Mouse (Mus musculus): ENCODE data around the gene Colec11. TPM values are rescaled to one million over a fixed set of nuclear protein-coding genes. Genes with fewer than 3 reads are reported as not detected.

Colec11 gene
- polyA plus RNA-seq, 1 experiment from 2014 or later: 1.1 TPM

- Histone ChIP-seq H3K27me3 (ENCODE audit: control insufficient read depth, insufficient read depth, low read length) (no peaks in the 10 kb centered on the region), H3K36me3 (replicated peaks; ENCODE audit: control insufficient read depth, insufficient read depth) (no peaks in the 10 kb centered on the region), H3K4me3 (replicated peaks; ENCODE audit: low read length) (no peak overlapping the region), H3K27ac (no peak overlapping the region), H3K4me1 (replicated peaks; ENCODE audit: control insufficient read depth, insufficient read depth, low read length) (no peaks in the 10 kb centered on the region), H3K9ac (no peak overlapping the region), H3K4me2 (replicated peaks) (no peak overlapping the region), H3K9me3 (ENCODE audit: control insufficient read depth, low read length) (no peaks in the 10 kb centered on the region)
- 70% methylated on average over 7 of the region's 7 CpGs for WGBS
- ATAC-seq (ENCODE audit: low FRiP score) (no peak), DNase-seq (ENCODE audit: low spot score) (no peak)
These were observed 8.8 kb downstream of the Colec11 start for GRCm38 (mm10) chr12:28614401-28614800.

GRCm38 (mm10) chr12:28612391-28612790 is 10.8 kb downstream of the Colec11 start:
- Histone ChIP-seq H3K36me3 (replicated peaks; ENCODE audit: control insufficient read depth, insufficient read depth) (no peaks in the 10 kb centered on the region), H3K4me3 (replicated peaks; ENCODE audit: low read length) (no peak overlapping the region), H3K9ac (no peak overlapping the region), H3K9me3 (ENCODE audit: control insufficient read depth, low read length) (no peaks in the 10 kb centered on the region), H3K4me2 (replicated peaks) (no peak overlapping the region), H3K4me1 (replicated peaks; ENCODE audit: control insufficient read depth, insufficient read depth, low read length) (peaks cover 15% of the 10 kb centered on the region), H3K27me3 (ENCODE audit: control insufficient read depth, insufficient read depth, low read length) (no peaks in the 10 kb centered on the region), H3K27ac (no peak overlapping the region)
- no peak for DNase-seq (ENCODE audit: low spot score)
- WGBS: 62% methylated on average over 6 of the region's 6 CpGs
- ATAC-seq (ENCODE audit: low FRiP score): no peak

GRCm38 (mm10) chr12:28607546-28608305 is 15.5 kb downstream of the Colec11 start:
- peaks cover 18% of the 10 kb centered on the region for H3K4me1 ChIP-seq (replicated peaks; ENCODE audit: control insufficient read depth, insufficient read depth, low read length)
- peak overlapping the region; percentile 49 for H3K9ac ChIP-seq
- H3K9me3 ChIP-seq (ENCODE audit: control insufficient read depth, low read length): no peaks in the 10 kb centered on the region
- no peaks in the 10 kb centered on the region for H3K36me3 ChIP-seq (replicated peaks; ENCODE audit: control insufficient read depth, insufficient read depth)
- peak overlapping the region; percentile 89 for H3K27ac ChIP-seq
- DNase-seq (ENCODE audit: low spot score): peak; percentile 61
- H3K27me3 ChIP-seq (ENCODE audit: control insufficient read depth, insufficient read depth, low read length): no peaks in the 10 kb centered on the region
- ATAC-seq (ENCODE audit: low FRiP score): peak; percentile 87
- 22% methylated on average over 17 of the region's 17 CpGs for WGBS
- H3K4me3 ChIP-seq (replicated peaks; ENCODE audit: low read length): no peak overlapping the region; the same call in 1 of the 2 replicates
- H3K4me2 ChIP-seq (replicated peaks): peak overlapping the region; percentile 44

GRCm38 (mm10) chr12:28603494-28603893 is 19.7 kb downstream of the Colec11 start:
- DNase-seq (ENCODE audit: low spot score): no peak
- no peaks in the 10 kb centered on the region for H3K9me3 ChIP-seq (ENCODE audit: control insufficient read depth, low read length)
- H3K4me3 ChIP-seq (replicated peaks; ENCODE audit: low read length): no peak overlapping the region
- 38% methylated on average over 1 of the region's 1 CpGs for WGBS
- peaks cover 18% of the 10 kb centered on the region for H3K4me1 ChIP-seq (replicated peaks; ENCODE audit: control insufficient read depth, insufficient read depth, low read length)
- H3K9ac ChIP-seq: no peak overlapping the region
- ATAC-seq (ENCODE audit: low FRiP score): no peak
- no peak overlapping the region for H3K4me2 ChIP-seq (replicated peaks)
- H3K27ac ChIP-seq: no peak overlapping the region
- H3K27me3 ChIP-seq (ENCODE audit: control insufficient read depth, insufficient read depth, low read length): no peaks in the 10 kb centered on the region
- no peaks in the 10 kb centered on the region for H3K36me3 ChIP-seq (replicated peaks; ENCODE audit: control insufficient read depth, insufficient read depth)

GRCm38 (mm10) chr12:28602259-28602658 is 20.9 kb downstream of the Colec11 start:
- Histone ChIP-seq H3K36me3 (replicated peaks; ENCODE audit: control insufficient read depth, insufficient read depth) (no peaks in the 10 kb centered on the region), H3K9ac (no peak overlapping the region), H3K4me1 (replicated peaks; ENCODE audit: control insufficient read depth, insufficient read depth, low read length) (peaks cover 10% of the 10 kb centered on the region; the same call in 1 of the 2 replicates), H3K4me3 (replicated peaks; ENCODE audit: low read length) (no peak overlapping the region), H3K9me3 (ENCODE audit: control insufficient read depth, low read length) (no peaks in the 10 kb centered on the region), H3K27ac (0 out of 2 replicates have a peak overlapping the region, but pooled peaks have one; percentile 9), H3K4me2 (replicated peaks) (no peak overlapping the region), H3K27me3 (ENCODE audit: control insufficient read depth, insufficient read depth, low read length) (no peaks in the 10 kb centered on the region)
- DNase-seq (ENCODE audit: low spot score) (peak; percentile 38), ATAC-seq (ENCODE audit: low FRiP score) (peak; percentile 81)
- 27% methylated on average over 4 of the region's 4 CpGs for WGBS

GRCm38 (mm10) chr12:28598526-28598991 is 24.6 kb downstream of the Colec11 start:
- Histone ChIP-seq H3K27me3 (ENCODE audit: control insufficient read depth, insufficient read depth, low read length) (no peaks in the 10 kb centered on the region), H3K4me3 (replicated peaks; ENCODE audit: low read length) (no peak overlapping the region), H3K4me2 (replicated peaks) (no peak overlapping the region), H3K9ac (no peak overlapping the region; the same call in 1 of the 2 replicates), H3K27ac (no peak overlapping the region), H3K36me3 (replicated peaks; ENCODE audit: control insufficient read depth, insufficient read depth) (no peaks in the 10 kb centered on the region), H3K9me3 (ENCODE audit: control insufficient read depth, low read length) (no peaks in the 10 kb centered on the region), H3K4me1 (replicated peaks; ENCODE audit: control insufficient read depth, insufficient read depth, low read length) (0 out of 2 replicates have a peak, but pooled peaks cover 9% of the 10 kb centered on the region)
- 75% methylated on average over 2 of the region's 2 CpGs for WGBS
- no peak for ATAC-seq (ENCODE audit: low FRiP score)
- DNase-seq (ENCODE audit: low spot score): no peak

GRCm38 (mm10) chr12:28598110-28598509 is 25.1 kb downstream of the Colec11 start:
- Histone ChIP-seq H3K4me2 (replicated peaks) (no peak overlapping the region), H3K36me3 (replicated peaks; ENCODE audit: control insufficient read depth, insufficient read depth) (no peaks in the 10 kb centered on the region), H3K27ac (no peak overlapping the region), H3K4me1 (replicated peaks; ENCODE audit: control insufficient read depth, insufficient read depth, low read length) (0 out of 2 replicates have a peak, but pooled peaks cover 9% of the 10 kb centered on the region), H3K4me3 (replicated peaks; ENCODE audit: low read length) (no peak overlapping the region), H3K9ac (no peak overlapping the region), H3K9me3 (ENCODE audit: control insufficient read depth, low read length) (no peaks in the 10 kb centered on the region), H3K27me3 (ENCODE audit: control insufficient read depth, insufficient read depth, low read length) (no peaks in the 10 kb centered on the region)
- WGBS: 75% methylated on average over 3 of the region's 3 CpGs
- no peak for DNase-seq (ENCODE audit: low spot score)
- no peak for ATAC-seq (ENCODE audit: low FRiP score)

- WGBS: 75% methylated on average over 9 of the region's 9 CpGs
- Histone ChIP-seq H3K27me3 (ENCODE audit: control insufficient read depth, insufficient read depth, low read length) (no peaks in the 10 kb centered on the region), H3K9ac (no peak overlapping the region), H3K9me3 (ENCODE audit: control insufficient read depth, low read length) (no peaks in the 10 kb centered on the region), H3K4me2 (replicated peaks) (no peak overlapping the region), H3K4me3 (replicated peaks; ENCODE audit: low read length) (no peak overlapping the region), H3K27ac (no peak overlapping the region), H3K36me3 (replicated peaks; ENCODE audit: control insufficient read depth, insufficient read depth) (no peaks in the 10 kb centered on the region), H3K4me1 (replicated peaks; ENCODE audit: control insufficient read depth, insufficient read depth, low read length) (0 out of 2 replicates have a peak, but pooled peaks cover 9% of the 10 kb centered on the region)
- DNase-seq (ENCODE audit: low spot score): no peak
- ATAC-seq (ENCODE audit: low FRiP score): no peak
These were observed 25.5 kb downstream of the Colec11 start for GRCm38 (mm10) chr12:28597699-28598098.

GRCm38 (mm10) chr12:28596851-28597250 is 26.3 kb downstream of the Colec11 start:
- DNase-seq (ENCODE audit: low spot score) (no peak), ATAC-seq (ENCODE audit: low FRiP score) (no peak)

More at GRCm38 (mm10) chr12:28596851-28597250, 26.3 kb downstream of the Colec11 start:
- Histone ChIP-seq H3K27me3 (ENCODE audit: control insufficient read depth, insufficient read depth, low read length) (no peaks in the 10 kb centered on the region), H3K27ac (no peak overlapping the region), H3K9me3 (ENCODE audit: control insufficient read depth, low read length) (no peaks in the 10 kb centered on the region), H3K9ac (no peak overlapping the region), H3K4me3 (replicated peaks; ENCODE audit: low read length) (no peak overlapping the region), H3K36me3 (replicated peaks; ENCODE audit: control insufficient read depth, insufficient read depth) (no peaks in the 10 kb centered on the region), H3K4me1 (replicated peaks; ENCODE audit: control insufficient read depth, insufficient read depth, low read length) (0 out of 2 replicates have a peak, but pooled peaks cover 9% of the 10 kb centered on the region), H3K4me2 (replicated peaks) (no peak overlapping the region)

Measured in hindbrain, embryonic 14.5 days (tissue).